Mouse (Mus musculus) WW6 (cell line): ENCODE results near the gene Gm10228.
A peak's percentile ranks its signal among the peaks of the same experiment; 100 is the strongest.
"Not testable (repeated sequence)": the region's sequence is repeated elsewhere in the genome, so short reads cannot be mapped to it uniquely, and the experiment has no call there.

Source experiments
- DNase-seq: peaks from one replicate; pipeline ENCODE4 v3.0.0-alpha.2; 2013; ENCODE audit warnings: low read depth, low spot score

The Gm10228 gene

DNA sequence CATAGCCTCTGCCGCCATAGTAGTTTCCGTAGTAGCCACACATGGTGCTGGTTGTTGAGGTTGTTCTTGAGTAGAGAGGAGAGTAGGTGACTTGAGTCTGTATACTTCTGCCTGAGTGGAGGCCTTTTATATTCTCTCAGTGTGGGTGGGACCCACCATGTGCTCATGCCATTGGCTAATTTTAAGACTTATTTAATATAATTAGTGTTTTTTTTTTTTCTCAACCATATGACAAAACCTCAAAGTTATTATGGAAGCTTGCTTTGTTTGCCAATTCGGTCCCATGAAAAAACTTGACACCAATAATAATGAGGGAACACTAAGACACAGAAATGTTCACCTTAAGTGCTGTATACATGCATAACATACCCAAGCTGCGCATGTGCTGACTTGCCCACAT lies at the start of gene Gm10228:
TSS of gene Gm10228 (minus strand) at position 101 of the 400 bp plus-strand sequence.
- DNase-seq, result not testable (repeated sequence)

DNA sequence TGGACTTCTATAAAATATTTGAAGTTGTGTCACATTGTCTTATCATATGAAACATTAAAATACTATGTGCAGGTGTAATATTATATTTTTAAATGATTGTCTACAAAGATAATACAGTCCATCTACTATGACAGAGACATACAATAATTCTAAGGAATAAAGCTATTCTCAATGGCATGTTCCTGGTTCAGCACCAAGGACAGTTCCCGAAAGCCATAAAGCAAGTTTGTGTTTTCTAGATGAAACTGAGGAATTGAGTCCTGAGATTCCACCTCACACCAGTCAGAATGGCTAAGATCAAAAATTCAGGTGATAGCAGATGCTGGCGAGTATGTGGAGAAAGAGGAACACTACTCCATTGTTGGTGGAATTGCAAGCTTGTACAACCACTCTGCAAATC lies 29.8 kb upstream of the Gm10228 start:
- DNase-seq, result peak; percentile 5

DNA sequence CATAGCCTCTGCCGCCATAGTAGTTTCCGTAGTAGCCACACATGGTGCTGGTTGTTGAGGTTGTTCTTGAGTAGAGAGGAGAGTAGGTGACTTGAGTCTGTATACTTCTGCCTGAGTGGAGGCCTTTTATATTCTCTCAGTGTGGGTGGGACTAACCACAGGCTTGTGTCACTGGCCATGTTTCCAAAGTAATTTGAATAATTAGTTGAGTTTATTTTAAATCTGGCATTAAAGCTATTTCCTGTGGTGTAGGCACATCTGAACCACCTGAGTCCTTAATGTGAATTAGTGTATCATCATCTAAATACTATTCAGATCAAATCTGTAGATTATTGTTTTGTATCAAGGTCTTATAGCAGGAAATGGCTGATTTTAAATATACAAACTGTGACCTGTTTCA lies 22.6 kb upstream of the Gm10228 start, which contains the start of gene 1110025L11Rik:
TSS of gene 1110025L11Rik (minus strand) at position 101 of the 400 bp plus-strand sequence.
- not testable (repeated sequence) for DNase-seq

DNA sequence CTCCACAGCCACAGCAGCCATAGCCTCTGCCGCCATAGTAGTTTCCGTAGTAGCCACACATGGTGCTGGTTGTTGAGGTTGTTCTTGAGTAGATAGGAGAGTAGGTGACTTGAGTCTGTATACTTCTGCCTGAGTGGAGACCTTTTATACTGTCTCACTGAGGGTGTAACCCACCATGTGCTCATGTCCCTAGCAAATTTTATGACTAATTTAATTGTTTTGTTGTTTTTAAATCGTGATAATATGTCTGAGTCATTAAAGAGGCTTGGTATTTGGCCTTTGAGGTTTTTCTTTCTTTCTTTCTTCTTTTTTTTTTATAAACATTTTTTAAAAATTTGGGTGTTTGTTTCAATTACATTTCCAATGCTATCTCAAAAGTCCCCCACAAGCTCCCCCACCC lies 6.5 kb upstream of the Gm10228 start, which contains the start of gene Krtap6-5:
TSS of gene Krtap6-5 (minus strand) at position 101 of the 400 bp plus-strand sequence.
- no peak for DNase-seq

DNA sequence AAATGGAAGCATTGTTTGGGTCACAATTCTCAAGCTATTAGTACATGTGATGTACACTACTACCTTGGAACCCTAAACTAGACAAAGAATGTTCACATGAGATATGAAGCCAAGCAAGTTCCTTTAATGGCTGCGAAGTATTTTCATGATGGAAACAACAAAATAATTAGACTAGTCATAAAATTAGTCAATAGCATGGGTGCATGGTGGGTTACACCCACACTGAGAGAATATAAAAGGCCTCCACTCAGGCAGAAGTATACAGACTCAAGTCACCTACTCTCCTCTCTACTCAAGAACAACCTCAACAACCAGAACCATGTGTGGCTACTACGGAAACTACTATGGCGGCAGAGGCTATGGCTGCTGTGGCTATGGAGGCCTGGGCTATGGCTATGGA lies 9.9 kb downstream of the Gm10228 start, which contains the start of gene Krtap6-1:
TSS of gene Krtap6-1 (plus strand) at position 301 of the 400 bp plus-strand sequence.
- not testable (repeated sequence) for DNase-seq

DNA sequence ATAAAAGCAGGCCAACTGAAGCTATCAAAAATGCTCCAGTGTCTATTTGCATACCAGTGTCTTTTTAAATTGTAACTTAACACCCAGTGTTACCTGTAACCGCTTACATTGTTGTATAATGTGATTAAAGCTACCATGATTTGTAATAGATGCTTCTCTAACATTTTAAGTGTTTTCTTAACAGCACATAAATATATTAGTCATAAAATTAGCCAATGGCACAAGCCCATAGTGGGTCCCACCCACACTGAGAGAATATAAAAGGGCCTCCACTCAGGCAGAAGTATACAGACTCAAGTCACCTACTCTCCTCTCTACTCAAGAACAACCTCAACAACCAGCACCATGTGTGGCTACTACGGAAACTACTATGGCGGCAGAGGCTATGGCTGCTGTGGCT lies 26.3 kb downstream of the Gm10228 start, which contains the start of gene Gm10229:
TSS of gene Gm10229 (plus strand) at position 301 of the 400 bp plus-strand sequence.
- DNase-seq, result not testable (repeated sequence)

DNA sequence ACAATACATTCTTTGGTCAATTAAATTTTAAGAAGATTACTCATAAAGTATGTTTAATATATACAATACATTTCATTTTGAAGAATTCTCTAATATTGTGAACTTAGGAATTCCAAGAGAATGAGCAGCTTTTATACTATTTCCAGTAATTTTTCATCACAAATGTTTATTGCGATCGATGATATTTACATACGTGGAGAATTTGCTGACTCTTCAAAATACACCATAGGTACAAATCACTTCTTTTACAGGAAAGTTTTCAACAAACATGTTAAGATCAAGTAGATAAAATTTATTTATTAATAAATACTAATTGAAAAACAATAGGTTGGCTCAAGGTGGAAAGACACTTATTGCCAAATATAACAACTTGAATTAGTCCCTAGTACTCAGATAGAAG lies 27.3 kb downstream of the Gm10228 start:
- no peak for DNase-seq

DNA sequence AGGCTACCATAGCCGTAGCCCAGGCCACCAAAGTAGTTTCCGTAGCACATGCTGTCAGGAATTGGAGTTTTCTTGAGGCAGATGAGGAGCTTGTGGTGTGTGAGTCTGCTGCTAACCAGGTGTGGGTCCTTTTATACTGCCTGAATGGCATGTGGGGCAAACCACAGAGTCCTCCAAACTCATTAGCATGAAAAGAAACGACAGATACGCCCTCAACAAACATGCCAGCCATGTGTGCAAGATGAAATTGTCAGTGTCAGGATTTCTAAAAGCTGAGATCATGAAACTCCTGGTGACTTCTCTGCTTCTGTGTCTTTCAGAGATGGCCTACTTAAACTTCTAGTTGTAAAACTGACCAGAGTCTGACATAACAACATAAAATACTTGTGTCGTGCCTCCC lies 30.6 kb downstream of the Gm10228 start, which contains the start of gene Krtap22-2:
TSS of gene Krtap22-2 (minus strand) at position 101 of the 400 bp plus-strand sequence.
- DNase-seq, result no peak
